Mouse (Mus musculus) heart, embryonic 16.5 days (tissue): ENCODE results near the gene Lrrn4cl. TPM values are rescaled to one million over a fixed set of nuclear protein-coding genes. Genes with fewer than 3 reads are reported as not detected.

ENCODE experiments used
- ATAC-seq: fragments of 200-750 bp; cut with Nextera tagmentation; replicated peaks from 2 replicates; pipeline ENCODE4 v1.8.0; 2017; ENCODE audit warnings: moderate number of reproducible peaks; ENCODE audit not compliant: insufficient read depth, low FRiP score; ENCODE audit errors: extremely low read depth
- H3K27ac ChIP-seq: fragments of 300-500 bp; sonication (generic); 2 replicates; pipeline ENCODE4 v1.5.1; 2014; ENCODE audit warnings: mild to moderate bottlenecking, low read length, control low read depth, moderate library complexity
- H3K27me3 ChIP-seq: fragments of 300-500 bp; sonication (generic); 2 replicates; pipeline ENCODE4 v1.6.1; 2014; ENCODE audit warnings: low read length, mixed read lengths; ENCODE audit not compliant: control insufficient read depth, insufficient read depth
- H3K36me3 ChIP-seq: fragments of 300-500 bp; sonication (generic); 2 replicates; pipeline ENCODE4 v1.6.1; 2014; ENCODE audit not compliant: control insufficient read depth, insufficient read depth
- H3K4me1 ChIP-seq: fragments of 300-500 bp; sonication (generic); 2 replicates; pipeline ENCODE4 v1.6.1; 2014; ENCODE audit warnings: low read length, mixed read lengths; ENCODE audit not compliant: control insufficient read depth, insufficient read depth
- H3K4me2 ChIP-seq: fragments of 300-500 bp; sonication (generic); 2 replicates; pipeline ENCODE4 v1.6.1; 2014; ENCODE audit warnings: low read depth, mild to moderate bottlenecking, control low read depth, low read length
- H3K4me3 ChIP-seq: fragments of 300-500 bp; sonication (generic); 2 replicates; pipeline ENCODE4 v1.5.1; 2014; ENCODE audit warnings: mild to moderate bottlenecking, control low read depth, low read length
- H3K9ac ChIP-seq: fragments of 300-500 bp; sonication (generic); 2 replicates; pipeline ENCODE4 v1.6.1; 2014; ENCODE audit warnings: low read length, control low read depth
- H3K9me3 ChIP-seq: fragments of 300-500 bp; sonication (generic); replicated peaks from 2 replicates; pipeline ENCODE4 v1.6.1; 2016; ENCODE audit warnings: low read length; ENCODE audit not compliant: control insufficient read depth
- whole genome bisulfite sequencing: fragments of 180-500 bp; shearing (Covaris S2); extraction: QIAGEN DNeasy Blood & Tissue Kit; methylation state at CpG from one replicate; pipeline ENCODE4 v1.1.7; 2014; 5-methylcytosine and 5-hydroxymethylcytosine counted together
- microRNA-seq: library from miRNA; unstranded; fragments of <30 nt; microRNA quantifications from one replicate; pipeline ENCODE4, GENCODE M21; 2017
- polyA plus RNA-seq: library from polyadenylated mRNA; unstranded; fragments of >200 nt; fragmentation: Nextera tagmentation; extraction: Ambion mirVana; gene quantifications from 2 replicates; pipeline ENCODE4 v1.2.1, GENCODE M21; 2015

Lrrn4cl gene
- polyA plus RNA-seq, 1 experiment from 2014 or later: 2.8 TPM

DNA sequence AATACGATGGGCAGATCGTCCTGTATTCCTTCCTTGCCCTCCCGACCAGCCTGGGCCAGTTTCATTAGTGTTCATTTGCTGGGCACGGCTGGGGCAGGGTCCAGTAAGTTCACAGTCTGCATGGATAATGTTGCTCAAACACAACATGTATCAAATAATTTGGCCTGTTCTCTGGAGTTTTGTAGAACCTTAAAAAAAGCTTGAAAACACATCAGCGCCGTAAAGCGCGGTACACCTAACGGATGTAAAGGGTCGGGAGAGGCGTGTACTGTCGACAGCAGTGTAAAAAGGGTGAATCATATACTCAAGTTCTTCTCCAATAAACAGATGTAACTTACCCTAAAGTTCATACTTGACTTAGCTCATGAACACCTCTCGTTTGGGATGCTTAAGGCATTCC, 48.0 kb downstream of the Lrrn4cl start:
- H3K36me3 ChIP-seq: peaks cover 19% of the 10 kb centered on the region
- no peak; the same call in 1 of the 2 replicates for ATAC-seq
- H3K4me2 ChIP-seq: peak overlapping the region; percentile 79
- H3K27me3 ChIP-seq: no peaks in the 10 kb centered on the region
- peak overlapping the region; percentile 95 for H3K9ac ChIP-seq
- 5% methylated on average over 13 of the region's 13 CpGs for WGBS
- no peaks in the 10 kb centered on the region for H3K9me3 ChIP-seq
- H3K4me1 ChIP-seq: peaks cover 25% of the 10 kb centered on the region
- peak overlapping the region; percentile 85 for H3K27ac ChIP-seq
- peak overlapping the region; percentile 92 for H3K4me3 ChIP-seq

DNA sequence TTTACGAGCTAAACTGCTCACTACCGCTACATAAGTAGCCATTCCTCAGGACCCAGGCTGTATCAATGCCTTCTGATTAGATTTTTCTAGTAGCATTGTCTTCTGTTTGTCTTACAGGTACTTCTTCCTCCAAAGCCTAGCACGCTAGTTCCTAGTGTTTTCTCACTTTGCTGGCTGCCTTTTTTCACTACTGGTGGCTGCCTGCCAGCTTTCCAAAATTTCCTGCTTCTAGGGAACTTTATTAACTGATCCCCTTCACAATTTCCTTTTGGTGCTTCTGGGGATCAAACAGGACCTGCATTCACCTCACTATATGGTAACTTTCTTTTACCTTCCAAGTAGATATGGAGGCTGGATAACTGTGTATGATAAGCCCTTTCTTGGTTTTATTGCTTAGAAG, 48.5 kb downstream of the Lrrn4cl start:
- 35% methylated on average over 3 of the region's 3 CpGs for WGBS
- no peak overlapping the region for H3K27ac ChIP-seq

DNA sequence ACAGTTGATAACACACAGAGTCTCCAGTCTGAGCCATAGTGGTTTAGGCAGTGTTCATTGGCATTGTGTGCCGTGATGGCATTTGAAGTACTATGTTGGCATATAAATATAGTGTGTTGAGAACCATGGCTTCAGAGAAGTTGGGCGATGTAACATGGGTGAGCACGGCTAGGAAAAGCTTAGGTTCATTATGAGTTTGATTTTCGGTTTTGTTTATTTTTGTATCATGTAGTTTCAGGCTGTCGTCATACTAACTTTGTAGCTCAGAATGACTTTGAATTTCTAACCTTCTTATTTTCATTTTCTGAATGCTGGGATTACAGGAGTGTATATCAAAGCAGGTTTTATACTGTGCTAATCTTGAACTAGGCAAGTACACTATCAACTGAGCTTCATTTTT, 52.8 kb downstream of the Lrrn4cl start:
- Histone ChIP-seq H3K9ac (no peak overlapping the region), H3K9me3 (no peaks in the 10 kb centered on the region), H3K27me3 (no peaks in the 10 kb centered on the region), H3K27ac (no peak overlapping the region), H3K4me2 (no peak overlapping the region), H3K4me3 (no peak overlapping the region), H3K4me1 (peaks cover 10% of the 10 kb centered on the region), H3K36me3 (peaks cover 53% of the 10 kb centered on the region)
- ATAC-seq: no peak
- 92% methylated on average over 5 of the region's 5 CpGs for WGBS

More for the DNA sequence above, 48.5 kb downstream of the Lrrn4cl start:
- peak overlapping the region; percentile 92 for H3K4me3 ChIP-seq
- peaks cover 20% of the 10 kb centered on the region for H3K4me1 ChIP-seq
- peak overlapping the region; percentile 79 for H3K4me2 ChIP-seq
- H3K9ac ChIP-seq: peak overlapping the region; percentile 95
- ATAC-seq: no peak
- no peaks in the 10 kb centered on the region for H3K9me3 ChIP-seq
- peaks cover 21% of the 10 kb centered on the region for H3K36me3 ChIP-seq
- H3K27me3 ChIP-seq: no peaks in the 10 kb centered on the region

Small RNA genes within 50 kb of the gene (microRNA-seq; reads per million reads assigned to microRNA genes)
- gene Mir5136: not detected

Other genes starting within 250 kb of the Lrrn4cl start
- not detected in 2 replicates for gene Slc22a6, start 232.7 kb upstream of the Lrrn4cl start, polyA plus RNA-seq
- gene Chrm1, start 187.0 kb upstream of the Lrrn4cl start, polyA plus RNA-seq: 0.09 TPM in 2 replicates
- gene Slc3a2, start 127.4 kb upstream of the Lrrn4cl start, polyA plus RNA-seq: 66.4 and 68.8 TPM in 2 replicates
- 53.5 and 54.9 TPM in 2 replicates for gene Wdr74, start 114.9 kb upstream of the Lrrn4cl start, polyA plus RNA-seq
- gene 1700092M07Rik, start 110.0 kb upstream of the Lrrn4cl start, polyA plus RNA-seq: 0.63 and 0.74 TPM in 2 replicates
- gene Stx5a, start 109.4 kb upstream of the Lrrn4cl start, polyA plus RNA-seq: 91.5 and 91.7 TPM in 2 replicates
- gene Nxf1, start 93.7 kb upstream of the Lrrn4cl start, polyA plus RNA-seq: 134 and 145 TPM in 2 replicates
- 138 and 158 TPM in 2 replicates for gene Tmem223, start 79.8 kb upstream of the Lrrn4cl start, polyA plus RNA-seq
- gene Tmem179b, start 76.3 kb upstream of the Lrrn4cl start, polyA plus RNA-seq: 57.1 and 60.9 TPM in 2 replicates
- gene Taf6l, start 64.4 kb upstream of the Lrrn4cl start, polyA plus RNA-seq: 17.4 and 19.3 TPM in 2 replicates
- gene Polr2g, start 52.2 kb upstream of the Lrrn4cl start, polyA plus RNA-seq: 126 and 128 TPM in 2 replicates
- 3.5 and 4.3 TPM in 2 replicates for gene Zbtb3, start 48.2 kb upstream of the Lrrn4cl start, polyA plus RNA-seq
- 35.5 and 37.7 TPM in 2 replicates for gene Ttc9c, start 31.4 kb upstream of the Lrrn4cl start, polyA plus RNA-seq
- gene Hnrnpul2, start 30.8 kb upstream of the Lrrn4cl start, polyA plus RNA-seq: 3.2 and 3.3 TPM in 2 replicates
- gene AC129217.1, start 21.0 kb upstream of the Lrrn4cl start, polyA plus RNA-seq: not detected in 2 replicates
- 43.9 and 44.3 TPM in 2 replicates for gene Bscl2, start 13.3 kb upstream of the Lrrn4cl start, polyA plus RNA-seq
- gene Gng3, start 11.6 kb upstream of the Lrrn4cl start, polyA plus RNA-seq: 1.2 and 1.4 TPM in 2 replicates
- 130 and 133 TPM in 2 replicates for gene Ubxn1, start 20.7 kb downstream of the Lrrn4cl start, polyA plus RNA-seq
- gene Uqcc3, start 30.2 kb downstream of the Lrrn4cl start, polyA plus RNA-seq: 62.7 and 64.0 TPM in 2 replicates
- gene Lbhd1, start 33.0 kb downstream of the Lrrn4cl start, polyA plus RNA-seq: 25.2 and 42.5 TPM in 2 replicates
- not detected in 2 replicates for gene Gm49403, start 33.2 kb downstream of the Lrrn4cl start, polyA plus RNA-seq
- gene 1810009A15Rik, start 38.1 kb downstream of the Lrrn4cl start, polyA plus RNA-seq: 39.7 and 54.5 TPM in 2 replicates
- gene Gm49416, start 38.2 kb downstream of the Lrrn4cl start, polyA plus RNA-seq: not detected in 2 replicates
- 24.8 and 27.6 TPM in 2 replicates for gene Ints5, start 42.2 kb downstream of the Lrrn4cl start, polyA plus RNA-seq
- gene Ganab, start 47.3 kb downstream of the Lrrn4cl start, polyA plus RNA-seq: 56.7 and 62.6 TPM in 2 replicates
- 32.7 and 38.0 TPM in 2 replicates for gene B3gat3, start 69.6 kb downstream of the Lrrn4cl start, polyA plus RNA-seq
- 2.2 and 2.4 TPM in 2 replicates for gene Rom1, start 78.6 kb downstream of the Lrrn4cl start, polyA plus RNA-seq
- gene Eml3, start 78.8 kb downstream of the Lrrn4cl start, polyA plus RNA-seq: 16.0 and 17.2 TPM in 2 replicates
- 92.1 and 96.0 TPM in 2 replicates for gene Mta2, start 91.1 kb downstream of the Lrrn4cl start, polyA plus RNA-seq
- 17.5 and 18.4 TPM in 2 replicates for gene Tut1, start 103.1 kb downstream of the Lrrn4cl start, polyA plus RNA-seq
- gene Eef1g, start 116.3 kb downstream of the Lrrn4cl start, polyA plus RNA-seq: 239 and 240 TPM in 2 replicates
- 28.7 and 36.5 TPM in 2 replicates for gene Ahnak, start 138.5 kb downstream of the Lrrn4cl start, polyA plus RNA-seq
- gene Scgb1a1, start 237.2 kb downstream of the Lrrn4cl start, polyA plus RNA-seq: 0.91 and 1.8 TPM in 2 replicates